Comparison of ENCODE assay signal across 9 mouse cellular contexts in genomic region chr1:106544817-106545612, GRCm38 (mm10).
DNase-seq lines count a peak whose midpoint lies in the region; ATAC-seq lines count a peak whose summit lies in the region.
"Had no signal": no experiment of that assay in that cellular context is flagged by ENCODE, and none has a peak within 500 bp of the region (broad histone marks: within the 10 kb centered on the region; RNA-seq: fewer than 3 reads in every experiment).

No protein-coding gene starts in this region.

- H3K36me3 ChIP-seq in forebrain, embryonic 13.5 days (ENCODE audit: poor library complexity, severe bottlenecking): no peaks in the 10 kb centered on the region
- H3K36me3 ChIP-seq in forebrain, embryonic 11.5 days (ENCODE audit: control insufficient read depth, insufficient read depth, low read length): no peaks in the 10 kb centered on the region
- H3K36me3 ChIP-seq: heart, embryonic 15.5 days had no signal

- H3K4me1 ChIP-seq in forebrain, embryonic 13.5 days: no peaks in the 10 kb centered on the region
- H3K4me1 ChIP-seq in forebrain, embryonic 11.5 days (replicated peaks; ENCODE audit: control insufficient read depth, insufficient read depth, low read length): no peaks in the 10 kb centered on the region
- H3K4me1 ChIP-seq: heart, embryonic 15.5 days had no signal

- no peaks in the 10 kb centered on the region for H3K9me3 ChIP-seq in forebrain, embryonic 13.5 days (replicated peaks)
- no peaks in the 10 kb centered on the region for H3K9me3 ChIP-seq in forebrain, embryonic 11.5 days (ENCODE audit: control insufficient read depth, low read length)
- H3K9me3 ChIP-seq: heart, embryonic 15.5 days had no signal

- H3K9ac ChIP-seq in forebrain, embryonic 13.5 days: no peak overlapping the region
- H3K9ac ChIP-seq in forebrain, embryonic 11.5 days (ENCODE audit: low read length): no peak overlapping the region
- H3K9ac ChIP-seq: heart, embryonic 15.5 days had no signal

- no peak overlapping the region for H3K4me2 ChIP-seq in forebrain, embryonic 13.5 days
- no peak overlapping the region for H3K4me2 ChIP-seq in forebrain, embryonic 11.5 days (ENCODE audit: low read depth, low read length, severe bottlenecking)
- H3K4me2 ChIP-seq: heart, embryonic 15.5 days had no signal

- no peak overlapping the region for H3K27ac ChIP-seq in forebrain, embryonic 13.5 days
- H3K27ac ChIP-seq in forebrain, embryonic 11.5 days (ENCODE audit: low read depth, low read length): no peak overlapping the region
- H3K27ac ChIP-seq: heart, embryonic 15.5 days had no signal

- 0 out of 2 replicates have a peak, but pooled peaks have one; percentile 17 for ATAC-seq in forebrain, embryonic 13.5 days
- no peak for ATAC-seq in forebrain, embryonic 11.5 days (replicated peaks; ENCODE audit: low FRiP score)
- ATAC-seq in megakaryocyte progenitor cell, adult 5-6 weeks (replicated peaks; ENCODE audit: poor library complexity): peak; percentile 47

- WGBS in forebrain, embryonic 13.5 days: 75% methylated on average over 6 of the region's 6 CpGs
- WGBS in forebrain, embryonic 11.5 days: 75% methylated on average over 6 of the region's 6 CpGs

- no peak for DNase-seq in forebrain, embryonic 11.5 days (ENCODE audit: low spot score)
- peak; percentile 50 to 81 for DNase-seq in spleen, adult 18-20 months
- no peak for DNase-seq in spleen, adult 12 weeks (ENCODE audit: low spot score)
- DNase-seq in cerebellum, postnatal 14 days: peak; percentile 61 to 72
- DNase-seq in layer of hippocampus, adult 11-12 months (ENCODE audit: low spot score): peak; percentile 44
- DNase-seq in thymus, postnatal 36 days: peak; percentile 46 to 63

- H3K4me3 ChIP-seq in forebrain, embryonic 13.5 days: no peak overlapping the region
- no peak overlapping the region for H3K4me3 ChIP-seq in forebrain, embryonic 11.5 days (ENCODE audit: low read depth, low read length)
- H3K4me3 ChIP-seq: heart, embryonic 15.5 days had no signal

- H3K27me3 ChIP-seq in forebrain, embryonic 13.5 days: no peaks in the 10 kb centered on the region
- H3K27me3 ChIP-seq in forebrain, embryonic 11.5 days (ENCODE audit: control insufficient read depth, insufficient read depth, low read length): no peaks in the 10 kb centered on the region
- H3K27me3 ChIP-seq: heart, embryonic 15.5 days had no signal

Comparison
In these comparisons a context has a peak if more than half of its experiments do, and no peak if none do; other contexts are left out.
1. DNase-seq: peak in spleen, adult 18-20 months (2 of 2), cerebellum, postnatal 14 days (2 of 2), layer of hippocampus, adult 11-12 months (single experiment) and thymus, postnatal 36 days (2 of 2); none in forebrain, embryonic 11.5 days (single experiment) and spleen, adult 12 weeks (single experiment).